Mouse (Mus musculus): Measurements from ENCODE around the gene Ssxa1.

DNA sequence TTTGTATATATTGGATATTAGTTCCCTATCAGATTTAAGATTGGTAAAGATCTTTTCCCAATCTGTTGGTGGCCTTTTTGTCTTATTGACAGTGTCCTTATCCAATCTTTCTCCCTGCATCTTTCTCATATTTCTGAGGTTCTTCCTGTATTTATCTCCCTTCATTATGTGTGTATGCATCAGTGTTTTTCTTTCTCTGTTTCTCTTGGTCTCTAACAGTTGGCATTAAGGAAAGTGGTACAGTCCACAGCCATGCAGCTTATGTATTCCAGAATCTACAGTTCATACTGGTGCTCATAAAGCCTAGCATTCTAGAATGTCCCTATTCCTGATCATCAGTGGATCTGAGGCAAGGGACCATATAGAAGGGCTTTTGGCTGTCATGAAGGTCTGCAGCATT, 47.5 kb upstream of the Ssxa1 start, which contains the start of gene Spaca5:
- TF ChIP-seq POLR2A (IDR thresholded peaks at IDR 0.05; ENCODE audit: low read depth, low read length) (no peak), CTCF (IDR thresholded peaks at IDR 0.05; ENCODE audit: borderline replicate concordance, insufficient read depth, low read length) (no peak)

Data from embryonic fibroblast, embryonic 13.5 days (primary cell).